Mouse (Mus musculus): ENCODE data around the gene Notch1.

GRCm38 (mm10) chr2:26547481-26547880, 31.0 kb upstream of the Notch1 start:
- TF ChIP-seq CTCF (IDR thresholded peaks at IDR 0.05; ENCODE audit: borderline replicate concordance, control insufficient read depth, extremely low read depth, insufficient read depth, low read length, poor library complexity) (no peak), POLR2A (IDR thresholded peaks at IDR 0.05; ENCODE audit: control insufficient read depth, extremely low read depth, insufficient read depth, low read length, poor library complexity) (no peak)
